Mouse (Mus musculus): Measurements from ENCODE around the gene Timm44. TPM values are rescaled to one million over a fixed set of nuclear protein-coding genes. Genes with fewer than 3 reads are reported as not detected.

Gene Timm44
- total RNA-seq, 1 experiment from 2014 or later: 86.7 TPM

DNA sequence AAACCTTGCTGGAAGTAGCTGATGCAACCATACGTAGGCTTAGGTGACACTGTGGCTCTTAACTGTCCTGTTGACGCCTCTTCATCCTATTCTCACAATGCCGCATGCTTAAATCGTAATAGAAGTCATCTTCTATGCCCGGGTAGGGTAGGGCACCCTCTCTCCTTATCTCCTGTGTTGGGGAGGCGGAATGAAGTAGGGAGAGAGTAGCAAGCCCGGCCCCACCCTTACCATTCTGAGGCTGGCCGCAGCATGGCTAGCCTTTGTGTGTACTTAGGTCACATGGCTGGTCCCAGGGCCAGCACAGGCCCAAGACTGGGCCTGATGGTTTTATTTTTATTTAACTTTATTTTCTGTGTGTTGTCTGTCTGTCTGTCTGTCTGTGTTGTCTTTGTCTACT is 28.5 kb downstream of the Timm44 start:
- ATAC-seq (ENCODE audit: extremely low read depth, insufficient number of reproducible peaks, low FRiP score, poor library complexity, severe bottlenecking): no peak

DNA sequence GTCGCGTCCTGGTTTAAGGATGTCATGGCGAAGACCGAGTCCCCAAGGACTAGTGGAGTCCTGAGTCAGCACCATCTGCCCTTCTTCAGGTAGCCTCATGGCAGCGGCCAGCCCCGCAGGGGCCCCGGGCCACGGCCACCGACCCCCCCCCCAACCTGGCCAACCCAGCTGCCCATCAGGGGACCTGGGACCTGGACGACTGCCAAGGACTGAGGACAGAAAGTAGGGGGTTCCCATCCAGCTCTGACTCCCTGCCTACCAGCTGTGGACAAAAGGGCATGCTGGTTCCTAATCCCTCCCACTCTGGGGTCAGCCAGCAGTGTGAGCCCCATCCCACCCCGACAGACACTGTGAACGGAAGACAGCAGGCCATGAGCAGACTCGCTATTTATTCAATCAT is 30.0 kb downstream of the Timm44 start:
- ATAC-seq (ENCODE audit: extremely low read depth, insufficient number of reproducible peaks, low FRiP score, poor library complexity, severe bottlenecking): no peak

- no peak for ATAC-seq (ENCODE audit: extremely low read depth, insufficient number of reproducible peaks, low FRiP score, poor library complexity, severe bottlenecking)
Measured at GRCm38 (mm10) chr8:4245061-4245460, 30.7 kb downstream of the Timm44 start.

DNA sequence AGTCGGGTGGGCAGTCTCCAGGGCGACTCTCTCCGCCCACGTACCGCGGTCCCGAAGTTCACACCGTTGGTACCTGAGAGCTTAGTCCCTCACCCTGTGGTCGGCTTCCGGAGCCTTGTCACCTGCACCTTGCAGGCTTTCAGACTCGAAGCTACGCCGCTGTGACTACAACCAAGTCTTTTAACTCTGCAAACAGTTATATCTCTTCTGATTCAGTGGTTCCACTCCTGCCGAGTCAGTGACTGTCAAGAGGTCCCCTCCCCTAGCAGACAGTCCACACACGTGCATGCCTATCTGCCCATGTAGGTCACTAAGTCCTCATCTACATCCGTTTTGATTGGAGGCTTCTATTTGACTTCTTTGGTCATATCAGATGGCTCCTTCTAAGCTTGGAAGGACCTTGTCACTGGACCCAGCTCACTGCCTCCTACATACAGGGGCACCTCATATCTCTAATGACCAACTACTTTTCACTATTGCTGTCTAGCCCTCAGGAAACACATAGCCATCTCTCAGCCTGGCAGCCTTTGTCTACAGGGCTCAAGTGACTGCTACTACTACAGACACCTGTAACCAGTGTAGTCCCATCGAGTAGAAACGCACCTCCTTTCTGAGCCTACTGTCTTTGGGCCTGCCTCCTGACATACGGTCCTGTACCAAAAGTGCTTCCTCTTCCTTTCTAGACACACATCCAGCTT is 36.4 kb downstream of the Timm44 start:
- ATAC-seq (ENCODE audit: extremely low read depth, insufficient number of reproducible peaks, low FRiP score, poor library complexity, severe bottlenecking): 0 out of 2 replicates have a peak, but pooled peaks have one; percentile 2

DNA sequence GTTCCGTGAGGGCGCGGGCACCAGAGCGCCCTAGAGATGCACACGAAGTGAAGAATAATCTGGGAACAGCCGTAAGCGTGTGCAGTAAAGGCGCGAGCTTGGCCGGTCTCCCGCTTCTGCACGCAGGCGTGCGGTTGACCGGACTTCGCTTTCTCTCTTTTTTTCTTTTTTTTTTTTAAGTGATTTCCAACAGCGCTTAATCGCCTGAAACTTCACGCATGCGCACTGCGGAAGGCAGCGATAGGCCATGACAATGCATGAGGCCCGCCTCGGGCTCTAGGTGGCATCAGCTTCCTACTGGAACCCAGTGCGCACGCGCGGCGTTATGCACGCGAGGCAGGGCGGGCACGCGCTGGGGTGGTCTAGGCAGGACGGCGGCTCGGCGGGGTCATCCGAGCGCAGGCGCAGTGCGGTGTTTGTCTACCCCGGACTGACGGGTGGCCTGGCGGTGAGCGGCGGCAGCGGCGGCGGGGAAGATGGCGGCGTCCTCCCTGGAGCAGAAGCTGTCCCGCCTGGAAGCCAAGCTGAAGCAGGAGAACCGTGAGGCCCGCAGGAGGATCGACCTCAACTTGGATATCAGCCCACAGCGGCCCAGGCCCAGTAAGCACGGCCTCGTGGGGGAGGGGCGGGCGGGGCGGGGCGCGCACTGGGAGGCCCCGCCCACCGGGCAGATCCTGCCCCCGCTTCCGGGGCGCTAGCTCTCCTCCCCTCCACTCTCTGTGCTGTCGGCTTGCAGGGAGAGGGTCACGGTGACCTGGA is 37.1 kb downstream of the Timm44 start, which contains the start of the genes Map2k7 and Gm49320:
Map2k7 (plus strand) TSS at position 307 of the 759 bp plus-strand sequence.
Gm49320 (plus strand) TSS at position 432 of the 759 bp plus-strand sequence.
- ATAC-seq (ENCODE audit: extremely low read depth, insufficient number of reproducible peaks, low FRiP score, poor library complexity, severe bottlenecking): peak; percentile 83

DNA sequence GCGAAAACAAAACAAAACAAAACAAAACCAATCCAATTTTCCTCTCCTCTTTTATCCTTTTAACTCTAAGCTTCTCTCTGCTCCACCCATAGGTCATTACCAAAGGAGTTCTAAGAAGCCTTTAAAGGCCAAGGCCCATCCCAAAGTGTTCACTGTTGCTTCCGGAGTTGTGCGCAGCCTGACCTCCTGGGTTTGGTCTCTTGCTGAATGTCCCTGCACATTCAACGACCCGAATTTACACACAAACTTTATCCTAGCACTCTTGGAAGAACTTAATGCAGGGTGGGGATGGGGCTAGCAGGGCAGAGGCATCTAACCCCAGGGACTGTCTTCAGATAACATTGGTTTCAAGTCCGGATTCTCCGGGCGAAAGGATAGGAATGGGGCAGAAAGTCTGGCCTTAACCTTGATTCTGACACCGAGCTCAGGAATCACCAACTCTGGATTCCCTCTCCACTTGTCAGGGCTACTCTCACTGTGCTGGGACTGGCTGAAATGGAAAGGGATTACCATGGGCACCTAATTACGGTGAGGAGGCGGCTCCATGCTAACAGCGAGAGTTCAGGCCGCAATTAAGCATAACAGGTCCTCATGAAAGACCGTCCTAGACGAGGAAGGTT is 37.8 kb downstream of the Timm44 start:
- ATAC-seq (ENCODE audit: extremely low read depth, insufficient number of reproducible peaks, low FRiP score, poor library complexity, severe bottlenecking): no peak

GRCm38 (mm10) chr8:4230612-4231351 is 44.9 kb downstream of the Timm44 start:
- no peak for ATAC-seq (ENCODE audit: extremely low read depth, insufficient number of reproducible peaks, low FRiP score, poor library complexity, severe bottlenecking)

GRCm38 (mm10) chr8:4229784-4230183 is 45.9 kb downstream of the Timm44 start:
- no peak for ATAC-seq (ENCODE audit: extremely low read depth, insufficient number of reproducible peaks, low FRiP score, poor library complexity, severe bottlenecking)

GRCm38 (mm10) chr8:4227919-4228318 is 47.8 kb downstream of the Timm44 start:
- ATAC-seq (ENCODE audit: extremely low read depth, insufficient number of reproducible peaks, low FRiP score, poor library complexity, severe bottlenecking): no peak

DNA sequence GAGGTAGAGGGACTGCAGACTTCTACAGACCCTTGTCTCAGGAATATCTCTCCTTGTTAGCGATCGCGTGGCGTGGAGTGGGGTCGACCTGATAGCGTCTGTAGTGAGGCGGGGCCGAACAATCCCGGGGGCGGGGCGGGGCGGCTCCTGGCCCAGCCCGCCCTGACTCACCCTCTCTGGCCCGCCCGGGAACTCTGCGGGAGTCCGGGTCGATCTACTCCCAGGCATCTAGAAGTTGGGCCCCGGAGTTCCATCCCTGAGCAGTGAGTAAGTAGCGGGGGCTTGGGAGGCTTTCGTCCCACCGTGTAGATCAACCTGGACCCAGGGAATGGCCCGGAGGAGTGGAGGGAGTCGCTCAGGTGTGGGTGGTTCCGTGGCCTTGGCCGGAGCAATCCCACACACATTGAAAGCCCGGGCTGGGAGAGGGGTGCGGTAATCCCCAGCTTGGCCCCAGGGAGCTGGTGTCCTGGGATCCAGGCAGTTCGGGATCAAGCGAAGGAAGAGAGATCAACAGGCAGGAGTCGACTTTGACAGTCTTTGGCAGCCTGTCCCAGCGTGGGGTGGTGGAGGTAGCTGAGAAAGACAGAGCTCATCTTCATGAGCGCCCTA is 48.9 kb downstream of the Timm44 start, which contains the start of gene Lrrc8e:
Lrrc8e (plus strand) TSS at position 89 of the 609 bp plus-strand sequence.
- ATAC-seq (ENCODE audit: extremely low read depth, insufficient number of reproducible peaks, low FRiP score, poor library complexity, severe bottlenecking): no peak

DNA sequence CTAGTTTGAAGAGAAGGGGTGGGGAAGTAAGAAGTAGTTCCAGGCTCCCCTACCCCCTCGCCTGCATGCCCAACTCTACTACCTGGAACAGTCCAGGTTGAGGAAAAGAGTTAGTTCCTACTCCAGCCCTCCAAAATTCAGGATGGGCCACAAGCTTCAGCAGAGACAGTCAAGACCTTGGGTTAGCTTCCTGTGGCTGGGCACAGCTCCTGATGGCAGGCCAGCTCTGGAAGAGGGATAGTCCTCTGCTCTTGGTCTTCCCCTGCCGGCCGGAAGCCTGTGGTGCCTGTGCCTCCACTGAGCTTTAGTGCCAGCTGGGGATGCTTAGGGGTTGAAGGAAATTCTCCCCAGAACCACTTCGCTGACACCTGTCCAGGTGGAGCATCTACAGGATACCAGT is 49.4 kb downstream of the Timm44 start:
- no peak for ATAC-seq (ENCODE audit: extremely low read depth, insufficient number of reproducible peaks, low FRiP score, poor library complexity, severe bottlenecking)

DNA sequence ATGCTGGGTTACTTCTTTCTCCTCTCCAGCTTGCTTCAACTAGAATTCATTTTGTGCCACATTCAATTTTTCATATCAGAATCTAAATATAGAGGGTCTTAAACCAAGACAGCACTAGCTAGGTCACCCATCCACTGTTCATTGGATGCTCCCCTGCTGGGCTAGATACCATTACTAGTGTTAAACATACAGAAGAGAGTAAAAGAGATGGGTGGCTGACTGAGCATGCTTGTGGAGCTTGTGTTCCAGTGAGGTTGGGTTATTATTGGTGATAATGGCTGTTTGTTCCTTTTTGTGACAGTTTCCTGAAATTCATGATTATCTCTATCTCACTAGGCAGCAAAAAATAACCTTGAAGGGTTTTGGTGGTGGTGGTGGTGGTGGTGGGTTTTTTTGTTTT is 53.7 kb downstream of the Timm44 start:
- no peak for ATAC-seq (ENCODE audit: extremely low read depth, insufficient number of reproducible peaks, low FRiP score, poor library complexity, severe bottlenecking)

GRCm38 (mm10) chr8:4219617-4220016 is 56.1 kb downstream of the Timm44 start:
- no peak for ATAC-seq (ENCODE audit: extremely low read depth, insufficient number of reproducible peaks, low FRiP score, poor library complexity, severe bottlenecking)

- ATAC-seq (ENCODE audit: extremely low read depth, insufficient number of reproducible peaks, low FRiP score, poor library complexity, severe bottlenecking): no peak
Measured at GRCm38 (mm10) chr8:4216791-4217621, 58.7 kb downstream of the Timm44 start, which contains the start of gene Prr36. Prr36 (minus strand) TSS chr8:4217459.

- no peak for ATAC-seq (ENCODE audit: extremely low read depth, insufficient number of reproducible peaks, low FRiP score, poor library complexity, severe bottlenecking)
Measured at GRCm38 (mm10) chr8:4216296-4216695, 59.4 kb downstream of the Timm44 start.

DNA sequence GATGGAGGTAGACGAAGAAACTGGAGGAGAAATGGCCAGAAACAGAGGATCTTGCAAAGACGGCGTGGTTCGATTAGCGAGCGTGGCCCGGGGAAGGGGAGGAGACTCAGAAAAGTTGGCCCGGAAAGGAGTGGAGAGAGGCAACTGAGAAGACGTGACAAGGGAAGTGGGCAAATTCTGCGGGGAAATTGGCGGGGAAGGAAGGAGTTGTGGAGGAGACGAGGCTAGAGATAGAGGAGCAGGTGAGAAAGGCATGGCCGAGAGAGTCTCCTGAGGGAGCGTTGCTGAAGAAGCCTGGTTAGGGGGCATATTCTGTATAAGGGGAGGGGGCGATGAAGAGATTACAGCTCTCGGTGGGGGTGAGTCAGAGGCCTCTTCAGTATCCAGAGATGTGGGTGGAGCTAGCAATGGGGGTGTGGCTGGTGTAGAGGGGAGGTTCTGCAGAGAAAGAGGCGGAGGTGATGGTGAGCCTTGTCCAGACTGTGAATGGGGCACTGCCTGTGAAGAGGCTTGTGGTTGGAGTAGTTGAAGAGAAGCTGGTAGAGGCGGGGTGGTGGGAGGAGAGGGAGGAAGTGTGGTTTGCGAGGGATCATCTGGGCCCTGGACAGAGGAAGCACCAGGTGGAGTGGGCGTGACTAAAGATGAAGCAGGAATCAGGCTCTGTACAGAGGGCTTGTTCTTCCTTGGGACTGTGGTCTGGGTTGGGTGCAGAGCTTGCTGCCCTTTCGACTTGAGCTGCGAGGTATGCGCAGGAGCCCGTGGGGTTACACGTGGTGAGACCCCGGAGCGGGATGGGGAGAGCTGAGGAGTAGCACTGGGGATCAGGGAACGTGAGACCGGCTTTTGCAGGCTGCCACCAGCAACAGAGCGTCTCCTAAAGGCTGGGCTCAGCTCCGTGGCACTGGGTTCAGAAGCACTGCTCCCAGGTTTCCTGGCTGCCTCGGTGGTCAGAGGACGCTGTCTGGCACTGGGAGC is 61.4 kb downstream of the Timm44 start:
- ATAC-seq (ENCODE audit: extremely low read depth, insufficient number of reproducible peaks, low FRiP score, poor library complexity, severe bottlenecking): peak; percentile 68
